Mouse (Mus musculus): ENCODE data around the gene Ablim1. TPM values are rescaled to one million over a fixed set of nuclear protein-coding genes. Genes with fewer than 3 reads are reported as not detected.

Gene Ablim1
- polyA plus RNA-seq, 1 experiment from 2014 or later: 16.4 TPM

GRCm38 (mm10) chr19:57335135-57335534 is 20.4 kb upstream of the Ablim1 start:
- no peaks in the 10 kb centered on the region for H3K36me3 ChIP-seq
- H3K27ac ChIP-seq: no peak overlapping the region
- no peaks in the 10 kb centered on the region for H3K27me3 ChIP-seq (ENCODE audit: low read depth, poor library complexity, severe bottlenecking)
- 42% methylated on average over 8 of the region's 8 CpGs for WGBS
- DNase-seq (ENCODE audit: low spot score): no peak
- H3K4me1 ChIP-seq: peaks cover 14% of the 10 kb centered on the region; the same call in 1 of the 2 replicates
- H3K9me3 ChIP-seq (replicated peaks): no peaks in the 10 kb centered on the region
- no peak overlapping the region for H3K4me3 ChIP-seq

- DNase-seq (ENCODE audit: low spot score): no peak
- WGBS: 93% methylated on average over 4 of the region's 4 CpGs
- H3K4me3 ChIP-seq: no peak overlapping the region
- H3K36me3 ChIP-seq: no peaks in the 10 kb centered on the region
- no peak overlapping the region for H3K27ac ChIP-seq
- H3K4me1 ChIP-seq: peaks cover 14% of the 10 kb centered on the region; the same call in 1 of the 2 replicates
- no peaks in the 10 kb centered on the region for H3K9me3 ChIP-seq (replicated peaks)
- no peaks in the 10 kb centered on the region for H3K27me3 ChIP-seq (ENCODE audit: low read depth, poor library complexity, severe bottlenecking)
These were observed 18.6 kb upstream of the Ablim1 start for GRCm38 (mm10) chr19:57333356-57333755.

GRCm38 (mm10) chr19:57331237-57331636 is 16.5 kb upstream of the Ablim1 start:
- peaks cover 14% of the 10 kb centered on the region; the same call in 1 of the 2 replicates for H3K4me1 ChIP-seq
- WGBS: 88% methylated on average over 6 of the region's 6 CpGs
- H3K27me3 ChIP-seq (ENCODE audit: low read depth, poor library complexity, severe bottlenecking): no peaks in the 10 kb centered on the region
- DNase-seq (ENCODE audit: low spot score): no peak
- H3K27ac ChIP-seq: no peak overlapping the region
- no peaks in the 10 kb centered on the region for H3K9me3 ChIP-seq (replicated peaks)
- H3K4me3 ChIP-seq: no peak overlapping the region
- no peaks in the 10 kb centered on the region for H3K36me3 ChIP-seq

- 79% methylated on average over 11 of the region's 11 CpGs for WGBS
- Histone ChIP-seq H3K36me3 (no peaks in the 10 kb centered on the region), H3K9me3 (replicated peaks) (no peaks in the 10 kb centered on the region), H3K4me3 (no peak overlapping the region), H3K27me3 (ENCODE audit: low read depth, poor library complexity, severe bottlenecking) (no peaks in the 10 kb centered on the region), H3K27ac (no peak overlapping the region), H3K4me1 (peaks cover 14% of the 10 kb centered on the region; the same call in 1 of the 2 replicates)
- DNase-seq (ENCODE audit: low spot score): no peak
These were observed 15.6 kb upstream of the Ablim1 start for GRCm38 (mm10) chr19:57330309-57330708.

- H3K27ac ChIP-seq: no peak overlapping the region
- 63% methylated on average over 12 of the region's 12 CpGs for WGBS
- H3K4me3 ChIP-seq: no peak overlapping the region
- H3K27me3 ChIP-seq (ENCODE audit: low read depth, poor library complexity, severe bottlenecking): 0 out of 2 replicates have a peak, but pooled peaks cover 5% of the 10 kb centered on the region
- no peaks in the 10 kb centered on the region for H3K36me3 ChIP-seq
- DNase-seq (ENCODE audit: low spot score): no peak
- H3K9me3 ChIP-seq (replicated peaks): no peaks in the 10 kb centered on the region
- H3K4me1 ChIP-seq: 0 out of 2 replicates have a peak, but pooled peaks cover 5% of the 10 kb centered on the region
These were observed 14.1 kb upstream of the Ablim1 start for GRCm38 (mm10) chr19:57328792-57329191.

- Histone ChIP-seq H3K27me3 (ENCODE audit: low read depth, poor library complexity, severe bottlenecking) (0 out of 2 replicates have a peak, but pooled peaks cover 5% of the 10 kb centered on the region), H3K27ac (no peak overlapping the region), H3K4me1 (0 out of 2 replicates have a peak, but pooled peaks cover 5% of the 10 kb centered on the region), H3K9me3 (replicated peaks) (no peaks in the 10 kb centered on the region), H3K36me3 (no peaks in the 10 kb centered on the region), H3K4me3 (no peak overlapping the region)
- DNase-seq (ENCODE audit: low spot score): no peak
- 98% methylated on average over 7 of the region's 7 CpGs for WGBS
These were observed 13.6 kb upstream of the Ablim1 start for GRCm38 (mm10) chr19:57328269-57328668.

- Histone ChIP-seq H3K4me3 (no peak overlapping the region), H3K27ac (no peak overlapping the region), H3K36me3 (no peaks in the 10 kb centered on the region), H3K4me1 (0 out of 2 replicates have a peak, but pooled peaks cover 5% of the 10 kb centered on the region), H3K27me3 (ENCODE audit: low read depth, poor library complexity, severe bottlenecking) (0 out of 2 replicates have a peak, but pooled peaks cover 5% of the 10 kb centered on the region), H3K9me3 (replicated peaks) (no peaks in the 10 kb centered on the region)
- no peak for DNase-seq (ENCODE audit: low spot score)
These were observed 13.0 kb upstream of the Ablim1 start for GRCm38 (mm10) chr19:57327679-57328078.

- 0 out of 2 replicates have a peak, but pooled peaks cover 5% of the 10 kb centered on the region for H3K27me3 ChIP-seq (ENCODE audit: low read depth, poor library complexity, severe bottlenecking)
- WGBS: 34% methylated on average over 7 of the region's 7 CpGs
- H3K27ac ChIP-seq: no peak overlapping the region
- DNase-seq (ENCODE audit: low spot score): peak; percentile 62
- no peaks in the 10 kb centered on the region for H3K36me3 ChIP-seq
- H3K4me3 ChIP-seq: no peak overlapping the region
- no peaks in the 10 kb centered on the region for H3K9me3 ChIP-seq (replicated peaks)
- no peaks in the 10 kb centered on the region for H3K4me1 ChIP-seq
These were observed 11.1 kb upstream of the Ablim1 start for GRCm38 (mm10) chr19:57325748-57326300.

- no peak for DNase-seq (ENCODE audit: low spot score)
- Histone ChIP-seq H3K27ac (no peak overlapping the region), H3K27me3 (ENCODE audit: low read depth, poor library complexity, severe bottlenecking) (0 out of 2 replicates have a peak, but pooled peaks cover 5% of the 10 kb centered on the region), H3K4me1 (no peaks in the 10 kb centered on the region), H3K4me3 (no peak overlapping the region), H3K36me3 (no peaks in the 10 kb centered on the region), H3K9me3 (replicated peaks) (no peaks in the 10 kb centered on the region)
- WGBS: 87% methylated on average over 8 of the region's 8 CpGs
These were observed 8.4 kb upstream of the Ablim1 start for GRCm38 (mm10) chr19:57323087-57323486.

GRCm38 (mm10) chr19:57322491-57322890 is 7.8 kb upstream of the Ablim1 start:
- 87% methylated on average over 4 of the region's 4 CpGs for whole genome bisulfite sequencing
- Histone ChIP-seq H3K4me3 (no peak overlapping the region), H3K4me1 (no peaks in the 10 kb centered on the region), H3K27me3 (ENCODE audit: low read depth, poor library complexity, severe bottlenecking) (0 out of 2 replicates have a peak, but pooled peaks cover 5% of the 10 kb centered on the region), H3K9me3 (replicated peaks) (no peaks in the 10 kb centered on the region), H3K36me3 (no peaks in the 10 kb centered on the region), H3K27ac (no peak overlapping the region)
- DNase-seq (ENCODE audit: low spot score): no peak

- Histone ChIP-seq H3K4me1 (no peaks in the 10 kb centered on the region), H3K27ac (no peak overlapping the region), H3K36me3 (no peaks in the 10 kb centered on the region), H3K9me3 (replicated peaks) (no peaks in the 10 kb centered on the region), H3K27me3 (ENCODE audit: low read depth, poor library complexity, severe bottlenecking) (0 out of 2 replicates have a peak, but pooled peaks cover 6% of the 10 kb centered on the region), H3K4me3 (no peak overlapping the region)
- 84% methylated on average over 3 of the region's 3 CpGs for WGBS
- no peak for DNase-seq (ENCODE audit: low spot score)
These were observed 7.1 kb upstream of the Ablim1 start for GRCm38 (mm10) chr19:57321839-57322238.

- DNase-seq (ENCODE audit: low spot score): no peak
- Histone ChIP-seq H3K4me3 (no peak overlapping the region), H3K4me1 (no peaks in the 10 kb centered on the region), H3K27ac (no peak overlapping the region), H3K9me3 (replicated peaks) (no peaks in the 10 kb centered on the region), H3K36me3 (no peaks in the 10 kb centered on the region), H3K27me3 (ENCODE audit: low read depth, poor library complexity, severe bottlenecking) (peaks cover 17% of the 10 kb centered on the region)
- WGBS: 82% methylated on average over 9 of the region's 9 CpGs
These were observed 6.1 kb upstream of the Ablim1 start for GRCm38 (mm10) chr19:57320656-57321382.

- no peaks in the 10 kb centered on the region for H3K36me3 ChIP-seq
- peaks cover 52% of the 10 kb centered on the region for H3K27me3 ChIP-seq (ENCODE audit: low read depth, poor library complexity, severe bottlenecking)
- 85% methylated on average over 3 of the region's 3 CpGs for WGBS
- no peak overlapping the region for H3K4me3 ChIP-seq
- H3K27ac ChIP-seq: no peak overlapping the region
- H3K4me1 ChIP-seq: peaks cover 14% of the 10 kb centered on the region
- no peak for DNase-seq (ENCODE audit: low spot score)
- no peaks in the 10 kb centered on the region for H3K9me3 ChIP-seq (replicated peaks)
These were observed 1.9 kb upstream of the Ablim1 start for GRCm38 (mm10) chr19:57316597-57316996.

Data from limb, embryonic 10.5 days (tissue).